Comparison of ENCODE assay signal across 7 mouse cellular contexts in the genomic region with DNA sequence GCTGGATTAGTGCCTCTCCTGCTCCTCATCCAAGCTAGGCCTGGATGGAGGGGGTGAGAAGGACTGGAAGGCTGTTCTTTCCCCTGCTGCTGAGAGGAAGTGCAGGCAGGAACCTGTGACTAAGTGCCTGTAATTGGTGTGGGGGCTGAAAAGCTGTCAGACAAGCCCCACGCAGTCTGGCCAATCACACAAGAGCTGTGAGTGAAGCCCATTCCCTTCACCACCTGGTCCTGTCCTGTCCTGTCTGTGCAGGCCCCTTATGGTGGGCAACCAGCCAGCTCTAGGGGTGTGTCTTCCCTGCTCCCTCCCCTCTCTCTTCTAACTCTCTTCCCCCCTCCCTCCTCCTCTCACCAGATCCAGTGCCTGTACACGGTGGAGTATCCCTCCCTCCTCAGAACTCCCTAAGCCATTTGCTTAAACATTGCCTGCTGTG. TPM values are rescaled to one million over a fixed set of nuclear protein-coding genes. Genes with fewer than 3 reads are reported as not detected.
DNase-seq lines count a peak whose midpoint lies in the region; ATAC-seq and TF ChIP-seq lines count a peak whose summit lies in the region.

No protein-coding gene starts in this region.

- peaks cover 17% of the 10 kb centered on the region for H3K4me1 ChIP-seq in heart, postnatal 0 days (ENCODE audit: control insufficient read depth, insufficient read depth)
- peaks cover 27% of the 10 kb centered on the region for H3K4me1 ChIP-seq in neural tube, embryonic 13.5 days (replicated peaks)

- no peak overlapping the region for H3K4me2 ChIP-seq in heart, postnatal 0 days (ENCODE audit: low read depth, low read length)
- no peak overlapping the region for H3K4me2 ChIP-seq in neural tube, embryonic 13.5 days

- WGBS in heart, postnatal 0 days: 12% methylated on average over 2 of the region's 2 CpGs
- 7% methylated on average over 2 of the region's 2 CpGs for WGBS in neural tube, embryonic 13.5 days

- peak overlapping the region; percentile 22; the same call in 1 of the 2 replicates for H3K27ac ChIP-seq in heart, postnatal 0 days (ENCODE audit: low read depth)
- peak overlapping the region; percentile 62; the same call in 1 of the 2 replicates for H3K27ac ChIP-seq in neural tube, embryonic 13.5 days (replicated peaks)

- no peak overlapping the region for H3K4me3 ChIP-seq in heart, postnatal 0 days (ENCODE audit: low read depth, low read length)
- H3K4me3 ChIP-seq in neural tube, embryonic 13.5 days: no peak overlapping the region

- DNase-seq in ovary, postnatal 36 days (ENCODE audit: low spot score): peak; percentile 22
- DNase-seq in ovary, postnatal 10 days (ENCODE audit: low spot score): no peak
- peak; percentile 36 for DNase-seq in fat pad, adult 2 months (ENCODE audit: extremely low read depth, low read depth, low spot score)
- DNase-seq in heart, postnatal 0 days (ENCODE audit: low spot score): peak; percentile 44
- peak; percentile 52 to 59 for DNase-seq in layer of hippocampus, postnatal 14 days (ENCODE audit: low spot score in 2 of 2)
- no peak for DNase-seq in natural killer cell, adult 2 months (ENCODE audit: low spot score in 2 of 2)

- no peak for TF ChIP-seq EP300 in heart, postnatal 0 days (IDR thresholded peaks at IDR 0.05; ENCODE audit: low read depth)

- no peaks in the 10 kb centered on the region for H3K27me3 ChIP-seq in heart, postnatal 0 days (ENCODE audit: control insufficient read depth, insufficient read depth, low read length)
- H3K27me3 ChIP-seq in neural tube, embryonic 13.5 days: no peaks in the 10 kb centered on the region; the same call in 1 of the 2 replicates

- H3K9me3 ChIP-seq in heart, postnatal 0 days (replicated peaks; ENCODE audit: control insufficient read depth, low read length): no peaks in the 10 kb centered on the region
- no peaks in the 10 kb centered on the region for H3K9me3 ChIP-seq in neural tube, embryonic 13.5 days

- no peak for TF ChIP-seq CTCF in heart, postnatal 0 days (IDR thresholded peaks at IDR 0.05; ENCODE audit: low read depth)

- H3K36me3 ChIP-seq in heart, postnatal 0 days (replicated peaks; ENCODE audit: control insufficient read depth, insufficient read depth, low read length): no peaks in the 10 kb centered on the region
- H3K36me3 ChIP-seq in neural tube, embryonic 13.5 days: no peaks in the 10 kb centered on the region

- H3K9ac ChIP-seq in heart, postnatal 0 days (replicated peaks; ENCODE audit: low read depth, low read length): no peak overlapping the region
- no peak overlapping the region for H3K9ac ChIP-seq in neural tube, embryonic 13.5 days

- ATAC-seq in heart, postnatal 0 days (ENCODE audit: insufficient read depth, low read depth): peak; percentile 62
- peak; percentile 76 for ATAC-seq in neural tube, embryonic 13.5 days (ENCODE audit: low read depth)

RNA-seq across cellular contexts. Expression of a gene that starts 20.5 kb away (rescaled TPM):
- 1.4 and 3.4 TPM in 2 replicates for total RNA-seq in heart, postnatal 0 days (2014; rRNA removed; ENCODE audit: low replicate concordance)
- 1.6 and 2.0 TPM in 2 replicates for polyA plus RNA-seq in heart, postnatal 0 days (2015; fragmentation: Nextera tagmentation; extraction: Ambion mirVana)
- total RNA-seq in layer of hippocampus, postnatal 14 days (2021): 1 to 10 TPM; 2.2 to 2.9 TPM
- polyA plus RNA-seq in neural tube, embryonic 13.5 days (2015; fragmentation: Nextera tagmentation; extraction: Ambion mirVana): 1.2 and 2.4 TPM in 2 replicates

RNA-seq across cellular contexts. Expression of a gene that starts 20.5 kb away (rescaled TPM):
- total RNA-seq in heart, postnatal 0 days (2014; rRNA removed; ENCODE audit: low replicate concordance): 0.42 and 9.0 TPM in 2 replicates
- 0.15 and 0.16 TPM in 2 replicates for polyA plus RNA-seq in heart, postnatal 0 days (2015; fragmentation: Nextera tagmentation; extraction: Ambion mirVana)
- 100 to 1,000 TPM; 319 to 359 TPM for total RNA-seq in layer of hippocampus, postnatal 14 days (2021)
- polyA plus RNA-seq in neural tube, embryonic 13.5 days (2015; fragmentation: Nextera tagmentation; extraction: Ambion mirVana): 0.68 and 1.1 TPM in 2 replicates

RNA-seq across cellular contexts. Expression of a gene that starts 35.5 kb away (rescaled TPM):
- 2,455 and 2,720 TPM in 2 replicates for total RNA-seq in heart, postnatal 0 days (2014; rRNA removed; ENCODE audit: low replicate concordance)
- polyA plus RNA-seq in heart, postnatal 0 days (2015; fragmentation: Nextera tagmentation; extraction: Ambion mirVana): 813 and 854 TPM in 2 replicates
- total RNA-seq in layer of hippocampus, postnatal 14 days (2021): 100 to 1,000 TPM; 390 to 435 TPM
- 629 and 772 TPM in 2 replicates for polyA plus RNA-seq in neural tube, embryonic 13.5 days (2015; fragmentation: Nextera tagmentation; extraction: Ambion mirVana)

RNA-seq across cellular contexts. Expression of a gene that starts 48.4 kb away (rescaled TPM):
- 32.3 and 58.6 TPM in 2 replicates for total RNA-seq in heart, postnatal 0 days (2014; rRNA removed; ENCODE audit: low replicate concordance)
- polyA plus RNA-seq in heart, postnatal 0 days (2015; fragmentation: Nextera tagmentation; extraction: Ambion mirVana): 16.3 and 17.6 TPM in 2 replicates
- total RNA-seq in layer of hippocampus, postnatal 14 days (2021): under 1 TPM; 0.50 to 0.71 TPM
- polyA plus RNA-seq in neural tube, embryonic 13.5 days (2015; fragmentation: Nextera tagmentation; extraction: Ambion mirVana): 0.08 and 0.19 TPM in 2 replicates

Comparison
In these comparisons a context has a peak if more than half of its experiments do, and no peak if none do; other contexts are left out.
1. DNase-seq: peak in ovary, postnatal 36 days (single experiment), fat pad, adult 2 months (single experiment), heart, postnatal 0 days (single experiment) and layer of hippocampus, postnatal 14 days (2 of 2); none in ovary, postnatal 10 days (single experiment) and natural killer cell, adult 2 months (0 of 2).
2. RNA of a gene that starts 20.5 kb away (total RNA-seq): 319 to 359 TPM in layer of hippocampus, postnatal 14 days; 0.42 to 9.0 TPM in heart, postnatal 0 days; every median in the first group is over 10 times any median in the second.